Mouse (Mus musculus) hindbrain, embryonic 14.5 days (tissue): ENCODE measurements around the gene Adgre5. TPM values are rescaled to one million over a fixed set of nuclear protein-coding genes. Genes with fewer than 3 reads are reported as not detected.

Experiments
- ATAC-seq: fragments of 200-750 bp; cut with Nextera tagmentation; 2 replicates; pipeline ENCODE4 v1.8.0; 2017; ENCODE audit warnings: moderate number of reproducible peaks, mild to moderate bottlenecking, moderate TSS enrichment, moderate library complexity; ENCODE audit not compliant: low FRiP score
- DNase-seq: peaks from one replicate; pipeline ENCODE4 v3.0.0-alpha.2; 2015; ENCODE audit warnings: low spot score
- H3K27ac ChIP-seq: fragments of 300-500 bp; sonication (generic); 2 replicates; pipeline ENCODE4 v1.5.1; 2014; ENCODE audit warnings: mild to moderate bottlenecking, moderate library complexity
- H3K27me3 ChIP-seq: fragments of 300-500 bp; sonication (generic); 2 replicates; pipeline ENCODE4 v1.6.1; 2014; ENCODE audit warnings: mild to moderate bottlenecking, low read length, mixed read lengths; ENCODE audit not compliant: control insufficient read depth, insufficient read depth
- H3K36me3 ChIP-seq: fragments of 300-500 bp; sonication (generic); replicated peaks from 2 replicates; pipeline ENCODE4 v1.6.1; 2014; ENCODE audit not compliant: control insufficient read depth, insufficient read depth
- H3K4me1 ChIP-seq: fragments of 300-500 bp; sonication (generic); replicated peaks from 2 replicates; pipeline ENCODE4 v1.6.1; 2014; ENCODE audit warnings: antibody characterized with exemption, low read length, mixed read lengths; ENCODE audit not compliant: control insufficient read depth, insufficient read depth
- H3K4me2 ChIP-seq: fragments of 300-500 bp; sonication (generic); replicated peaks from 2 replicates; pipeline ENCODE4 v1.6.1; 2014; ENCODE audit warnings: mild to moderate bottlenecking, moderate library complexity
- H3K4me3 ChIP-seq: fragments of 300-500 bp; sonication (generic); replicated peaks from 2 replicates; pipeline ENCODE4 v1.5.1; 2014; ENCODE audit warnings: mild to moderate bottlenecking, low read length
- H3K9ac ChIP-seq: fragments of 300-500 bp; sonication (generic); 2 replicates; pipeline ENCODE4 v1.6.1; 2014
- H3K9me3 ChIP-seq: fragments of 300-500 bp; sonication (generic); 2 replicates; pipeline ENCODE4 v1.6.1; 2016; ENCODE audit warnings: low read length; ENCODE audit not compliant: control insufficient read depth
- WGBS: fragments of 180-500 bp; shearing (Covaris S2); extraction: QIAGEN DNeasy Blood & Tissue Kit; methylation state at CpG from one replicate; pipeline ENCODE4 v1.1.7; 2014; 5-methylcytosine and 5-hydroxymethylcytosine counted together
- polyA plus RNA-seq: library from polyadenylated mRNA; unstranded; fragments of >200 nt; fragmentation: Nextera tagmentation; extraction: Ambion mirVana; gene quantifications from 2 replicates; pipeline ENCODE4 v1.2.1, GENCODE M21; 2014

Gene Adgre5
- polyA plus RNA-seq, 1 experiment from 2014 or later, result 13.5 TPM

GRCm38 (mm10) chr8:83719048-83719447, 22.1 kb downstream of the Adgre5 start:
- DNase-seq (no peak), ATAC-seq (no peak)
- no peak overlapping the region for H3K27ac ChIP-seq
- peaks cover 11% of the 10 kb centered on the region for H3K4me1 ChIP-seq
- H3K9me3 ChIP-seq, result no peaks in the 10 kb centered on the region
- H3K36me3 ChIP-seq, result peaks cover 49% of the 10 kb centered on the region
- H3K4me3 ChIP-seq, result no peak overlapping the region
- H3K4me2 ChIP-seq, result no peak overlapping the region
- H3K9ac ChIP-seq, result no peak overlapping the region
- no peaks in the 10 kb centered on the region for H3K27me3 ChIP-seq
- 95% methylated on average over 2 of the region's 2 CpGs for WGBS

- DNase-seq, result no peak
- Histone ChIP-seq H3K4me1 (peaks cover 11% of the 10 kb centered on the region), H3K27me3 (no peaks in the 10 kb centered on the region), H3K36me3 (peaks cover 25% of the 10 kb centered on the region), H3K4me3 (peak overlapping the region; percentile 72; the same call in 1 of the 2 replicates), H3K9me3 (no peaks in the 10 kb centered on the region), H3K9ac (0 out of 2 replicates have a peak overlapping the region, but pooled peaks have one; percentile 75), H3K4me2 (peak overlapping the region; percentile 73), H3K27ac (no peak overlapping the region)
- no peak for ATAC-seq
- 88% methylated on average over 2 of the region's 2 CpGs for WGBS
Observed at GRCm38 (mm10) chr8:83716563-83716962, 24.6 kb downstream of the Adgre5 start.

GRCm38 (mm10) chr8:83715771-83716170, 25.4 kb downstream of the Adgre5 start:
- ATAC-seq (no peak), DNase-seq (no peak)
- H3K36me3 ChIP-seq, result peaks cover 17% of the 10 kb centered on the region
- peak overlapping the region; percentile 72 for H3K4me3 ChIP-seq
- H3K9me3 ChIP-seq, result no peaks in the 10 kb centered on the region
- H3K9ac ChIP-seq, result peak overlapping the region; percentile 75
- no peaks in the 10 kb centered on the region for H3K27me3 ChIP-seq
- WGBS, result under 1% methylated on average over 17 of the region's 17 CpGs
- H3K4me2 ChIP-seq, result peak overlapping the region; percentile 73
- peak overlapping the region; percentile 89 for H3K27ac ChIP-seq
- H3K4me1 ChIP-seq, result peaks cover 11% of the 10 kb centered on the region

- H3K27ac ChIP-seq, result peak within 1 kb of the TSS; percentile 89
- H3K4me2 ChIP-seq, result peak within 1 kb of the TSS; percentile 73
- ATAC-seq, result peak; percentile 100
- no peaks in the 10 kb centered on the region for H3K9me3 ChIP-seq
- H3K36me3 ChIP-seq, result peaks cover 11% of the 10 kb centered on the region
- H3K9ac ChIP-seq, result peak within 1 kb of the TSS; percentile 75
- H3K4me1 ChIP-seq, result peaks cover 11% of the 10 kb centered on the region
- H3K4me3 ChIP-seq, result peak within 1 kb of the TSS; percentile 72
- peak; percentile 96 for DNase-seq
- under 1% methylated on average over 61 of the region's 63 CpGs for WGBS
- H3K27me3 ChIP-seq, result no peaks in the 10 kb centered on the region
Observed at GRCm38 (mm10) chr8:83715031-83715690, 26.0 kb downstream of the Adgre5 start, which contains the start of gene Ddx39. Ddx39 (plus strand) TSS chr8:83715177.

DNA sequence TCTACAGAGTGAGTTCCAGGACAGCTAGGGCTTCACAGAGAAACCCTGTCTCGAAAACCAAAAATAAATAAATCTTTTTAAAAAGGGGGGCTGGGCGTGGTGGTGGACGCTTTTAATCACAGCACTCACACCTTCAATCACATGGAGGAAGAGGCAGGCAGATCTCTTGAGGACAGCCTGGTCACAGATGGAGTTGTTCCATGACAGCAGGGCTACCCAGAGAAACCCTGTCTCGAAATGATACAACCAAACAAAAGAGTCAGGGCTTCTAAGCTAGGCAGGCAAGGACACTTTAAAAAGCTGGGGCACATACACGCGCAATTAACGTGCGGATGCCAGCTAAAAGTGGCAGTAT, 26.5 kb downstream of the Adgre5 start:
- Histone ChIP-seq H3K4me2 (peak overlapping the region; percentile 52), H3K27ac (no peak overlapping the region), H3K9ac (no peak overlapping the region), H3K4me3 (peak overlapping the region; percentile 72), H3K27me3 (no peaks in the 10 kb centered on the region), H3K36me3 (peaks cover 6% of the 10 kb centered on the region), H3K4me1 (peaks cover 11% of the 10 kb centered on the region), H3K9me3 (no peaks in the 10 kb centered on the region)
- ATAC-seq (no peak; the same call in 1 of the 2 replicates), DNase-seq (no peak)
- 18% methylated on average over 8 of the region's 8 CpGs for WGBS

- Histone ChIP-seq H3K9ac (no peak overlapping the region), H3K9me3 (no peaks in the 10 kb centered on the region), H3K4me3 (no peak overlapping the region), H3K4me2 (no peak overlapping the region), H3K36me3 (no peaks in the 10 kb centered on the region), H3K27ac (no peak overlapping the region), H3K27me3 (no peaks in the 10 kb centered on the region), H3K4me1 (no peaks in the 10 kb centered on the region)
- WGBS, result 72% methylated on average over 8 of the region's 8 CpGs
- ATAC-seq, result no peak
- no peak for DNase-seq
Observed at GRCm38 (mm10) chr8:83707554-83707953, 33.6 kb downstream of the Adgre5 start.

DNA sequence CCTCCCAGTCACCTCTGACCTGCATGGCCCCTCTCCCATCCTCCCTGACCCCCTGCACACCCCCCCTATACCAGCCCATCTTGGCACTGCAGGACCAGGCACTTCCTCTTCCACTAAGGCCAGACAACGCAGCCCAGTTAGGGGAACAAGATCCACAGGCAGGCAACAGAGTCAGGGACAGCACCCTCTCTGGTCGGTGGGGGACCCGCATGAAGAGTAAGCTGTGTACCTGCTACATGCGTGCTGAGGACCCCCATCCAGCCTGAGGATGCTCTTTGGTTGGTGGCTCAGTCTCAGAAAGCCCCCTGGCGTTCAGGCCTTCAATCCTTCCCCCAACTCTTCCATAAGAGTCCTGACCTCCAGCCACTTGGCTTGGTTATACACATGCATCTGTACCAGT, 34.7 kb downstream of the Adgre5 start:
- Histone ChIP-seq H3K36me3 (no peaks in the 10 kb centered on the region), H3K4me1 (no peaks in the 10 kb centered on the region), H3K27ac (no peak overlapping the region), H3K4me2 (no peak overlapping the region), H3K4me3 (no peak overlapping the region), H3K9ac (no peak overlapping the region), H3K27me3 (no peaks in the 10 kb centered on the region), H3K9me3 (no peaks in the 10 kb centered on the region)
- 61% methylated on average over 5 of the region's 5 CpGs for WGBS
- ATAC-seq (no peak), DNase-seq (no peak)

- H3K4me2 ChIP-seq, result no peak overlapping the region
- H3K4me3 ChIP-seq, result no peak overlapping the region
- H3K36me3 ChIP-seq, result no peaks in the 10 kb centered on the region
- DNase-seq, result no peak
- no peaks in the 10 kb centered on the region for H3K27me3 ChIP-seq
- no peak overlapping the region for H3K27ac ChIP-seq
- 82% methylated on average over 4 of the region's 4 CpGs for WGBS
- no peaks in the 10 kb centered on the region for H3K9me3 ChIP-seq
- peaks cover 11% of the 10 kb centered on the region for H3K4me1 ChIP-seq
- no peak overlapping the region for H3K9ac ChIP-seq
- ATAC-seq, result no peak
Observed at GRCm38 (mm10) chr8:83703426-83703825, 37.7 kb downstream of the Adgre5 start.

GRCm38 (mm10) chr8:83700423-83701085, 40.6 kb downstream of the Adgre5 start:
- no peaks in the 10 kb centered on the region for H3K27me3 ChIP-seq
- H3K4me2 ChIP-seq, result no peak overlapping the region
- peaks cover 27% of the 10 kb centered on the region for H3K4me1 ChIP-seq
- no peak overlapping the region for H3K4me3 ChIP-seq
- no peak overlapping the region for H3K27ac ChIP-seq
- no peak for ATAC-seq
- no peak overlapping the region for H3K9ac ChIP-seq
- H3K36me3 ChIP-seq, result no peaks in the 10 kb centered on the region
- 80% methylated on average over 9 of the region's 9 CpGs for WGBS
- DNase-seq, result no peak
- no peaks in the 10 kb centered on the region for H3K9me3 ChIP-seq
